ENCODE assay signal across 10 mouse cellular contexts in the genomic region with DNA sequence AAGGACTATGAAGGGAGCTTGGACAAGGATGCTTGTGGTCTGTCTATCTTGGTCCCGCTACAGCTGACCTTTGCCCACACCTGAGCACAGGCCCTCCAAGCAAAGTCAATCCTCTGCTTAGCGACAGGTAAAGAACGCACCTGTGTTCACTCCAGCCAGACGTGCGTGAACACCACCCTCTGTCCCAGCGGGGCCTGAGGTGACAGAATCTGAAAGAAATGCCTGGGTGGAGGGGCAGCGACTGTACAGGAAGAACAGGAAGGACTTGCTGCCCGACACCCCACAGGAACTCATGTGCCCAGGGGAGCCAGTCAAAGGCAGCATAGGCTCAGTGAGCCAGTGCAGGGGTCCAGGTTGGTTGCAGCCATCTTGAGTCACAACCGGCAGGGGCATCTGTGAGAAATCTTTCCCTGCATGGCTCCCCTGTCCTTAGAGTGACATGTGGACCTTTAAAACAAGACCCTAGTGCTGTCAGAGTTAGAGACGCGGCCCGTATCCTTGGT. TPM values are rescaled to one million over a fixed set of nuclear protein-coding genes. Genes with fewer than 3 reads are reported as not detected.
DNase-seq lines count a peak whose midpoint lies in the region; ATAC-seq and TF ChIP-seq lines count a peak whose summit lies in the region.
"Had no signal": no experiment of that assay in that cellular context is flagged by ENCODE, and none has a peak within 500 bp of the region (broad histone marks: within the 10 kb centered on the region; RNA-seq: fewer than 3 reads in every experiment).

No protein-coding gene starts in this region.

- H3K27me3 ChIP-seq in forebrain, postnatal 0 days (ENCODE audit: insufficient read depth, low read length), result no peaks in the 10 kb centered on the region
- no peaks in the 10 kb centered on the region for H3K27me3 ChIP-seq in forebrain, embryonic 13.5 days
- no peaks in the 10 kb centered on the region for H3K27me3 ChIP-seq in embryonic facial prominence, embryonic 14.5 days (replicated peaks; ENCODE audit: control insufficient read depth, insufficient read depth, low read length)
- no peaks in the 10 kb centered on the region for H3K27me3 ChIP-seq in midbrain, embryonic 16.5 days (ENCODE audit: control insufficient read depth, insufficient read depth, low read depth, low read length)
- H3K27me3 ChIP-seq in thymus, adult 2 months (ENCODE audit: control insufficient read depth, insufficient read depth, low read length), result no peaks in the 10 kb centered on the region
- H3K27me3 ChIP-seq: heart, embryonic 15.5 days had no signal

- no peak for DNase-seq in forebrain, postnatal 0 days
- DNase-seq in kidney, postnatal 14 days, result peak; percentile 14
- no peak for DNase-seq in kidney, postnatal 36 days
- peak; percentile 32 for DNase-seq in embryonic facial prominence, embryonic 14.5 days (ENCODE audit: low spot score)
- no peak for DNase-seq in thymus, adult 2 months
- DNase-seq in left cerebral cortex, postnatal 14 days (ENCODE audit: low spot score in 2 of 2), result no peak

- H3K9me3 ChIP-seq in forebrain, postnatal 0 days (ENCODE audit: low read length), result no peaks in the 10 kb centered on the region
- H3K9me3 ChIP-seq in forebrain, embryonic 13.5 days (replicated peaks), result no peaks in the 10 kb centered on the region
- H3K9me3 ChIP-seq in embryonic facial prominence, embryonic 14.5 days (ENCODE audit: control insufficient read depth, low read length), result no peaks in the 10 kb centered on the region; the same call in 1 of the 2 replicates
- H3K9me3 ChIP-seq in midbrain, embryonic 16.5 days (replicated peaks; ENCODE audit: control insufficient read depth, low read length, poor library complexity, severe bottlenecking), result no peaks in the 10 kb centered on the region
- H3K9me3 ChIP-seq: heart, embryonic 15.5 days had no signal

- H3K4me3 ChIP-seq in forebrain, postnatal 0 days (ENCODE audit: low read depth, low read length), result no peak overlapping the region
- no peak overlapping the region for H3K4me3 ChIP-seq in forebrain, embryonic 13.5 days
- peak overlapping the region; percentile 10; the same call in 1 of the 2 replicates for H3K4me3 ChIP-seq in embryonic facial prominence, embryonic 14.5 days (ENCODE audit: low read depth, low read length)
- H3K4me3 ChIP-seq in midbrain, embryonic 16.5 days (ENCODE audit: low read depth, low read length), result no peak overlapping the region
- no peak overlapping the region for H3K4me3 ChIP-seq in thymus, adult 2 months (ENCODE audit: control insufficient read depth, insufficient read depth, low read length)

- no peak for TF ChIP-seq POLR2A in thymus, adult 2 months (IDR thresholded peaks at IDR 0.05; ENCODE audit: control insufficient read depth, extremely low read depth, insufficient read depth, low read length, poor library complexity)

- no peaks in the 10 kb centered on the region for H3K36me3 ChIP-seq in forebrain, postnatal 0 days (ENCODE audit: insufficient read depth)
- H3K36me3 ChIP-seq in forebrain, embryonic 13.5 days (ENCODE audit: poor library complexity, severe bottlenecking), result no peaks in the 10 kb centered on the region
- no peaks in the 10 kb centered on the region for H3K36me3 ChIP-seq in embryonic facial prominence, embryonic 14.5 days (ENCODE audit: control insufficient read depth, insufficient read depth, low read length)
- no peaks in the 10 kb centered on the region for H3K36me3 ChIP-seq in midbrain, embryonic 16.5 days (ENCODE audit: control insufficient read depth, insufficient read depth, low read length)
- no peaks in the 10 kb centered on the region for H3K36me3 ChIP-seq in thymus, adult 2 months (ENCODE audit: control insufficient read depth, insufficient read depth, low read length)
- H3K36me3 ChIP-seq: heart, embryonic 15.5 days had no signal

- 88% methylated on average over 12 of the region's 12 CpGs for WGBS in forebrain, postnatal 0 days
- 88% methylated on average over 12 of the region's 12 CpGs for WGBS in forebrain, embryonic 13.5 days
- WGBS in embryonic facial prominence, embryonic 14.5 days, result 78% methylated on average over 12 of the region's 12 CpGs
- 85% methylated on average over 12 of the region's 12 CpGs for WGBS in midbrain, embryonic 16.5 days
- 77% methylated on average over 12 of the region's 12 CpGs for WGBS in thymus, adult 2 months

- peak overlapping the region; percentile 36 for H3K4me2 ChIP-seq in forebrain, postnatal 0 days (ENCODE audit: low read depth)
- H3K4me2 ChIP-seq in forebrain, embryonic 13.5 days, result no peak overlapping the region; the same call in 1 of the 2 replicates
- H3K4me2 ChIP-seq in embryonic facial prominence, embryonic 14.5 days (ENCODE audit: low read depth, low read length), result peak overlapping the region; percentile 62
- H3K4me2 ChIP-seq in midbrain, embryonic 16.5 days (ENCODE audit: low read length), result no peak overlapping the region

- no peak for TF ChIP-seq CTCF in forebrain, postnatal 0 days (IDR thresholded peaks at IDR 0.05; ENCODE audit: low read depth)
- no peak for TF ChIP-seq CTCF in thymus, adult 2 months (IDR thresholded peaks at IDR 0.05; ENCODE audit: borderline replicate concordance, control insufficient read depth, extremely low read depth, insufficient read depth, low read length, poor library complexity)

- no peak overlapping the region for H3K9ac ChIP-seq in forebrain, postnatal 0 days
- H3K9ac ChIP-seq in forebrain, embryonic 13.5 days, result no peak overlapping the region
- 0 out of 2 replicates have a peak overlapping the region, but pooled peaks have one; percentile 48 for H3K9ac ChIP-seq in embryonic facial prominence, embryonic 14.5 days (ENCODE audit: low read depth, low read length)
- H3K9ac ChIP-seq in midbrain, embryonic 16.5 days (ENCODE audit: low read depth, low read length), result peak overlapping the region; percentile 8; the same call in 1 of the 2 replicates

- H3K4me1 ChIP-seq in forebrain, postnatal 0 days (ENCODE audit: insufficient read depth), result peaks cover 5% of the 10 kb centered on the region; the same call in 1 of the 2 replicates
- H3K4me1 ChIP-seq in forebrain, embryonic 13.5 days, result peaks cover 31% of the 10 kb centered on the region
- peaks cover 28% of the 10 kb centered on the region for H3K4me1 ChIP-seq in embryonic facial prominence, embryonic 14.5 days (ENCODE audit: control insufficient read depth, insufficient read depth, low read length)
- peaks cover 25% of the 10 kb centered on the region for H3K4me1 ChIP-seq in midbrain, embryonic 16.5 days (ENCODE audit: control insufficient read depth, insufficient read depth, low read length)
- H3K4me1 ChIP-seq in thymus, adult 2 months (replicated peaks; ENCODE audit: control insufficient read depth, insufficient read depth, low read length), result no peaks in the 10 kb centered on the region

- intact Hi-C loops in left cerebral cortex, postnatal 14 days (cut with DNase I), result loop anchor here (5.0 to 10.0 kb wide), 3 partner anchors 214 to 394 kb away; no protein-coding TSS in a partner anchor

- no peak for ATAC-seq in forebrain, postnatal 0 days
- no peak for ATAC-seq in forebrain, embryonic 13.5 days
- ATAC-seq in embryonic facial prominence, embryonic 14.5 days (ENCODE audit: low read depth), result no peak
- 0 out of 2 replicates have a peak, but pooled peaks have one; percentile 3 for ATAC-seq in midbrain, embryonic 16.5 days

- no peak overlapping the region for H3K27ac ChIP-seq in forebrain, postnatal 0 days (ENCODE audit: low read depth, low read length)
- no peak overlapping the region for H3K27ac ChIP-seq in forebrain, embryonic 13.5 days
- H3K27ac ChIP-seq in embryonic facial prominence, embryonic 14.5 days (replicated peaks; ENCODE audit: low read depth, low read length), result peak overlapping the region; percentile 99; the same call in 1 of the 2 replicates
- H3K27ac ChIP-seq in midbrain, embryonic 16.5 days (ENCODE audit: low read length), result no peak overlapping the region
- H3K27ac ChIP-seq in thymus, adult 2 months (ENCODE audit: control insufficient read depth, insufficient read depth, low read length), result no peak overlapping the region

RNA-seq across cellular contexts. Expression of gene Apol7a, which starts 30.0 kb away (rescaled TPM):
- not detected in 2 replicates for total RNA-seq in forebrain, postnatal 0 days (2014; rRNA removed)
- not detected in 2 replicates for polyA plus RNA-seq in forebrain, postnatal 0 days (2015; fragmentation: Nextera tagmentation; extraction: Ambion mirVana)
- polyA plus RNA-seq in forebrain, embryonic 13.5 days (2015; fragmentation: Nextera tagmentation; extraction: Ambion mirVana), result not detected in 2 replicates
- polyA plus RNA-seq in embryonic facial prominence, embryonic 14.5 days (2014; fragmentation: Nextera tagmentation; extraction: Ambion mirVana), result 0.43 TPM in 1 of 2 replicates, not detected in the other
- polyA plus RNA-seq in midbrain, embryonic 16.5 days (2015; fragmentation: Nextera tagmentation; extraction: Ambion mirVana), result not detected in 2 replicates
- 0.19 and 0.20 TPM in 2 replicates for polyA plus RNA-seq in thymus, adult 2 months (2012; rRNA removed)
- total RNA-seq in left cerebral cortex, postnatal 14 days (2021), result under 1 TPM; 0.48 to 0.68 TPM
- total RNA-seq: megakaryocyte progenitor cell, adult 5-6 weeks had no signal

RNA-seq across cellular contexts. Expression of gene Apol9a, which starts 42.1 kb away (rescaled TPM):
- 6.6 TPM in 1 of 2 replicates, not detected in the other for total RNA-seq in forebrain, postnatal 0 days (2014; rRNA removed)
- 0.55 and 0.99 TPM in 2 replicates for polyA plus RNA-seq in forebrain, postnatal 0 days (2015; fragmentation: Nextera tagmentation; extraction: Ambion mirVana)
- polyA plus RNA-seq in forebrain, embryonic 13.5 days (2015; fragmentation: Nextera tagmentation; extraction: Ambion mirVana), result not detected in 2 replicates
- 0.31 TPM in 1 of 2 replicates, not detected in the other for polyA plus RNA-seq in embryonic facial prominence, embryonic 14.5 days (2014; fragmentation: Nextera tagmentation; extraction: Ambion mirVana)
- polyA plus RNA-seq in midbrain, embryonic 16.5 days (2015; fragmentation: Nextera tagmentation; extraction: Ambion mirVana), result not detected in 2 replicates
- polyA plus RNA-seq in thymus, adult 2 months (2012; rRNA removed), result 2.8 and 5.4 TPM in 2 replicates
- total RNA-seq in left cerebral cortex, postnatal 14 days (2021), result under 1 TPM in 1 of 2 experiments, not detected in 1; 0.23 TPM
- total RNA-seq: megakaryocyte progenitor cell, adult 5-6 weeks had no signal

Comparison
In these comparisons a context has a peak if more than half of its experiments do, and no peak if none do; other contexts are left out.
1. DNase-seq: peak in kidney, postnatal 14 days (single experiment) and embryonic facial prominence, embryonic 14.5 days (single experiment); none in forebrain, postnatal 0 days (single experiment), kidney, postnatal 36 days (0 of 2), thymus, adult 2 months (single experiment) and left cerebral cortex, postnatal 14 days (0 of 2).
2. H3K4me2 ChIP-seq: peak in forebrain, postnatal 0 days (single experiment) and embryonic facial prominence, embryonic 14.5 days (single experiment); none in forebrain, embryonic 13.5 days (single experiment) and midbrain, embryonic 16.5 days (single experiment).
3. H3K9ac ChIP-seq: peak in embryonic facial prominence, embryonic 14.5 days (single experiment) and midbrain, embryonic 16.5 days (single experiment); none in forebrain, postnatal 0 days (single experiment) and forebrain, embryonic 13.5 days (single experiment).